Mouse (Mus musculus): ENCODE measurements around the gene Pagr1a. TPM values are rescaled to one million over a fixed set of nuclear protein-coding genes. Genes with fewer than 3 reads are reported as not detected.

Gene Pagr1a
- total RNA-seq, 2 experiments from 2014 or later = 14.5 to 19.3 TPM

- intact Hi-C loops (cut with DNase I) = no loop called here
- DNase-seq (ENCODE audit: low spot score in 2 of 2) = no peak
Measured at GRCm38 (mm10) chr7:127009307-127010085, 7.7 kb downstream of the Pagr1a start.

- intact Hi-C loops (cut with DNase I) = no loop called here
- peak; percentile 58 to 61 for DNase-seq (ENCODE audit: low spot score in 2 of 2)
Measured at GRCm38 (mm10) chr7:127008239-127009019, 8.7 kb downstream of the Pagr1a start.

GRCm38 (mm10) chr7:127007313-127008024 is 9.7 kb downstream of the Pagr1a start:
- intact Hi-C loops (cut with DNase I) = no loop called here
- no peak for DNase-seq (ENCODE audit: low spot score in 2 of 2)

GRCm38 (mm10) chr7:127004122-127004875 is 12.9 kb downstream of the Pagr1a start:
- intact Hi-C loops (cut with DNase I) = no loop called here
- no peak for DNase-seq (ENCODE audit: low spot score in 2 of 2)

- intact Hi-C loops (cut with DNase I) = no loop called here
Measured at GRCm38 (mm10) chr7:127003620-127004019, 13.5 kb downstream of the Pagr1a start.

GRCm38 (mm10) chr7:126999568-126999967 is 17.6 kb downstream of the Pagr1a start:
- intact Hi-C loops (cut with DNase I) = no loop called here

More at GRCm38 (mm10) chr7:127003620-127004019, 13.5 kb downstream of the Pagr1a start:
- no peak for DNase-seq (ENCODE audit: low spot score in 2 of 2)

GRCm38 (mm10) chr7:126996449-126996848 is 20.7 kb downstream of the Pagr1a start:
- no peak for DNase-seq (ENCODE audit: low spot score in 2 of 2)
- intact Hi-C loops (cut with DNase I) = no loop called here

More at GRCm38 (mm10) chr7:126999568-126999967, 17.6 kb downstream of the Pagr1a start:
- DNase-seq (ENCODE audit: low spot score in 2 of 2) = no peak

GRCm38 (mm10) chr7:126988816-126989215 is 28.3 kb downstream of the Pagr1a start:
- intact Hi-C loops (cut with DNase I) = no loop called here
- DNase-seq (ENCODE audit: low spot score in 2 of 2) = no peak

- peak in 1 of 2 experiments; percentile 52 for DNase-seq (ENCODE audit: low spot score in 2 of 2)
- intact Hi-C loops (cut with DNase I) = no loop called here
Measured at GRCm38 (mm10) chr7:126986319-126986718, 30.8 kb downstream of the Pagr1a start.

- no peak for DNase-seq (ENCODE audit: low spot score in 2 of 2)
- intact Hi-C loops (cut with DNase I) = no loop called here
Measured at GRCm38 (mm10) chr7:126984667-126985444, 32.3 kb downstream of the Pagr1a start.

GRCm38 (mm10) chr7:126983113-126983512 is 34.0 kb downstream of the Pagr1a start:
- DNase-seq (ENCODE audit: low spot score in 2 of 2) = no peak
- intact Hi-C loops (cut with DNase I) = no loop called here

GRCm38 (mm10) chr7:126982054-126982453 is 35.1 kb downstream of the Pagr1a start:
- intact Hi-C loops (cut with DNase I) = no loop called here
- DNase-seq (ENCODE audit: low spot score in 2 of 2) = no peak

- intact Hi-C loops (cut with DNase I) = no loop called here
- no peak for DNase-seq (ENCODE audit: low spot score in 2 of 2)
Measured at GRCm38 (mm10) chr7:126981601-126982000, 35.6 kb downstream of the Pagr1a start.

- no peak for DNase-seq (ENCODE audit: low spot score in 2 of 2)
- intact Hi-C loops (cut with DNase I) = loop anchor here (5.0 kb wide), 1 partner anchor 38 kb away; the partner anchor contains the start of genes Pagr1a and Pagr1b
Measured at GRCm38 (mm10) chr7:126978841-126979240, 38.3 kb downstream of the Pagr1a start.

- intact Hi-C loops (cut with DNase I) = loop anchor here (5.0 kb wide), 1 partner anchor 40 kb away; the partner anchor contains the start of genes Pagr1a and Pagr1b
Measured at GRCm38 (mm10) chr7:126976878-126977459, 40.2 kb downstream of the Pagr1a start.

GRCm38 (mm10) chr7:126975950-126976866 is 40.9 kb downstream of the Pagr1a start, which contains the start of gene Cdiptos:
TSS of gene Cdiptos (minus strand) at chr7:126976098.
- intact Hi-C loops (cut with DNase I) = loop anchor here (5.0 kb wide), 1 partner anchor 41 kb away; the partner anchor contains the start of genes Pagr1a and Pagr1b

More at GRCm38 (mm10) chr7:126976878-126977459, 40.2 kb downstream of the Pagr1a start:
- DNase-seq (ENCODE audit: low spot score in 2 of 2) = no peak

GRCm38 (mm10) chr7:126975893-126975949 is 41.4 kb downstream of the Pagr1a start, which contains the start of gene Cdipt:
TSS of gene Cdipt (plus strand) at chr7:126975914.
- intact Hi-C loops (cut with DNase I) = loop anchor here (5.0 kb wide), 1 partner anchor 42 kb away; the partner anchor contains the start of genes Pagr1a and Pagr1b
- DNase-seq (ENCODE audit: low spot score in 2 of 2) = no peak

More at GRCm38 (mm10) chr7:126975950-126976866, 40.9 kb downstream of the Pagr1a start, which contains the start of gene Cdiptos:
- peak; percentile 97 to 98 for DNase-seq (ENCODE audit: low spot score in 2 of 2)
